Mouse (Mus musculus) layer of hippocampus, adult 9-11 months (tissue): ENCODE measurements at regions not wholly inside any gene's neighbourhood (a gene's known extent, or its start where the extent isn't known, plus 50 kb on each side); places are given as distances from the start of the nearest gene placed in this dataset.

Source experiments
- DNase-seq: peaks from one replicate; pipeline ENCODE4 v3.0.0; 2022

- no peak for DNase-seq
These were observed 340.2 kb upstream of the Cblb start for GRCm38 (mm10) chr16:51690861-51691260.

- DNase-seq = no peak
These were observed 326.0 kb upstream of the Cblb start for GRCm38 (mm10) chr16:51705026-51705425.

DNA sequence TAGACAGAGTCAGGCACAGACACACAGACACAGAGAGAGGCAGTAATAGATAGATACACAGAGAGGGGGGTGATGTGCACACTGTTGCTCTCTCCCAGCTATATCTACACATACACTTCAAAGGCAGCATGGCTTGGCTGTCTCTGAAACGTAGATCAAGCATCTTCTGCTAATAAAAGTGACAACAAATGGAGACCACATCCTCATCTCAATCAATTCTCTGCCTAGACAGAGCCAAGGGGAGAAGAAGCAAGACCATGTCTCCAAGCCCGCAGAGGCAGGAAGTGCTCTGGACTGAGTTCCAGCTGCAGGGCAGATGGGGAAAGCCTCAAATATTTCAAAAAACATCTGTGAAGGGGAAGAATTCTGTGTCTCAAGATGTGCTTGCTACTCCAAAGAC is 312.3 kb upstream of the Cblb start:
- no peak for DNase-seq

GRCm38 (mm10) chr16:51719637-51720036 is 311.4 kb upstream of the Cblb start:
- DNase-seq = no peak

- DNase-seq = no peak
These were observed 308.3 kb upstream of the Cblb start for GRCm38 (mm10) chr16:51722682-51723081.

DNA sequence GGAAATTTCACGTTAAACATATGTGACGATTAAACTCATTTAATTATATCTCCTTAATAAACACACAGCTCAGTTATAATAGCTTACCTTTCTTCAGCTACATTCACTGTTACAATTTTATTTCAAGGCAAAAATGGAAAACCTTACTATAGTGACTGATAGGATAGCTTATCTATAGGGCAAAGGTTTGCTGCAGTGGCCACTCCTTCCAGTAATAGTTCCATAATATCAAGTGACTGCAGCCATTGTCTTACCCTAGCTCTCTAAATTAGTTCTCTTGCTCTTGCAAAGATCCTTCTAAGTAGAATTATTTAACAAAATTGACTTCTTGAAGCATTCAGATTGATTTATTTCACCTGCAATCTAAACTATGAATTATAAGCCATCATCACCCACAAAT is 289.1 kb upstream of the Cblb start:
- no peak for DNase-seq

- DNase-seq = no peak
These were observed 279.1 kb upstream of the Cblb start for GRCm38 (mm10) chr16:51751878-51752277.

DNA sequence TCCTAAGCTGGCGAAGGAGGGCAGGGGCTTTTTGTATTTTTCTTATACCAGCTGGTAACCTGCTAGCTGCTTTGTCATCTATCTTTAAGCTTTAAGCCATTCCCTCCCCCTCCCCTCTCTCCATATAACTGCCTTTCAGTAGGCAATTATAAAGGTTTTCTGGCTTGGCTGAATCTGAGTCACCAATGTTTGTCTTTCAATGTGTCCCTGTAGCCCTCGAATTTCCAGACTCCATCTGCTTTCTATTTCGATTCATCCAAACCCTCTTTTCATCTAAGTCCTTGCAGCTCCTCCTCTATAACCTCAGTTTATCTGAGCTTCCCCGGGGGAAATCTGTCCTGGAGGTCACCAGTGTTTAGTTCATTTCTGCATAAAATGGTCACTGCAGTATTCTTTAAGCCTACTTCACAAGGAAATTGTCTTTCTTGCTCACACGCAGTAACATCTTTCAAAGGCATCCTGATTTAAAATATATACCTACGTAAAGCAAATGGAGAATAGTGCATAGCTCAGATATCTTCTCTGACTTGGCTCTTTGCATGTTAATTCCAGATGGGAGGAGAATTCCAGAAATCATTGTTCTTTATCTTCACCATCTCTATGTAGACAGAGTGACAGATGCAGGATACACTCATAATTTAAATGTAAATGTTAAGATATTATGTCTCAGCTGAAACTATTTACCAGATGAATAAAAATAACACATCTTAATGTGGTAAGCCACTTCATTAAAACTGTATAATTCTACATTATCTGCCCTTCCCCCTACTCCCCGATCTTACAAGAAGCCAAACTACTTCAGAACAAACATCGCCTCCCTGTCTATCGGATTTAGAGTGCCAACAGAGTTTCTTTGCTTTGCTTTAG is 272.4 kb upstream of the Cblb start:
- peak; percentile 12 for DNase-seq

DNA sequence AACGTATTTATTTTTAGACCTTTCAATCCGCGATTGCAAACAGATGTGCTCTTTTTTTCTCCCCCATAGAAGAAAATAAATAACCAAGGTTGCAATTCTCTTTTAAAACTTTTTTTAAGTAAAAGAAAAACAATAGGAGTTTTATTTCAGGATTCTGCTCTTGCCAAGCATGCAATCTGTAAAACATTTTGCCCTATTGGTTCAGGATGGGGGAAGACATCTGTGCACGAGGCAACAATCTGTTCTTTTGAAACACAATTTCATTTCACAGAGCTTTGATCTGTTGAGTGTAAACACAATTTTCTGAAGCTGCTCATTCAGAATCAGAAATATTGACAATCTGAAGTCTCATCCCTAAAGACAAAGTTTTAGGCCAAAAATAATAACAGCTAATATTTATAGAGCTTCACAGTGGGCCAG is 271.8 kb upstream of the Cblb start:
- DNase-seq = peak; percentile 62

GRCm38 (mm10) chr16:51767556-51767955 is 263.5 kb upstream of the Cblb start:
- DNase-seq = no peak

- no peak for DNase-seq
These were observed 252.1 kb upstream of the Cblb start for GRCm38 (mm10) chr16:51778920-51779319.

GRCm38 (mm10) chr16:51795003-51795402 is 236.0 kb upstream of the Cblb start:
- DNase-seq = no peak

DNA sequence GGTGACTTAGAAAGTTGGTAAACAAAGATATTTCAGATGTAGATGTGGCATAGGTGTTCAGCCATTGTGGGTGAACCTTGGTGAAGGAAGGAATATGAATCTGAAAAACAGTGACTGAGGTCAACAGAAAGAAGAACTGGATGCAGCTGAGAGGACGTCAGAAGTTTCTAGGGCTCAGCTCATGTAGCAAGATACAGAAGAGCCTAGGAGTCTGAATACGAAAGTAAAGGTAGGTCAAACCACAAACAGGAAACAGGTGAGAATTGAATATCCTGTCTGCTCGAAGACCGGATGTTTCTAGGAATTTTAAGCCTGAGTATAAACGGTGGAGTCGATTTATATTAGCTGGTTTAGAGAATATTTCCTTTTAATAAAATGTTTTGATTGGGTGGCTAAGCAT is 223.7 kb upstream of the Cblb start:
- no peak for DNase-seq

GRCm38 (mm10) chr16:51809120-51809519 is 221.9 kb upstream of the Cblb start:
- DNase-seq = no peak

DNA sequence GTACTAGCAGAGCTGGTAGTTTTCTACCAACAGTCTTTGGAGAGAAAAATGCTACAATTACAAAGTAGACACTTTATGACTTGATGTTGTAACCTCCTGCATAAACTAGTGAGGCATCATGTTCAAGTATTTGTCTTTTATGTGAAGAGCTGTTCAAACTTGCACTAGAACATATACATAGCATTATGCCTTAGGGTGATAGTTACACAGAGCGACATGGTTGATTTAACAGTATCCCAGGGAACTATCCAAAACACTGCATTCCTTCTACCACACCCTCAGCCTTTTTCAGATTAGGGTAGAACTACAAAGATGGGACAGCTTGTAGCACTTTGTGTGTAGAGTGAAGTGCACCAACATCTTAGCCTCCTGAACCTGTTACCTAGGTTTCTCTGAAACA is 220.0 kb upstream of the Cblb start:
- no peak for DNase-seq

GRCm38 (mm10) chr16:51842770-51843169 is 188.3 kb upstream of the Cblb start:
- no peak for DNase-seq

DNA sequence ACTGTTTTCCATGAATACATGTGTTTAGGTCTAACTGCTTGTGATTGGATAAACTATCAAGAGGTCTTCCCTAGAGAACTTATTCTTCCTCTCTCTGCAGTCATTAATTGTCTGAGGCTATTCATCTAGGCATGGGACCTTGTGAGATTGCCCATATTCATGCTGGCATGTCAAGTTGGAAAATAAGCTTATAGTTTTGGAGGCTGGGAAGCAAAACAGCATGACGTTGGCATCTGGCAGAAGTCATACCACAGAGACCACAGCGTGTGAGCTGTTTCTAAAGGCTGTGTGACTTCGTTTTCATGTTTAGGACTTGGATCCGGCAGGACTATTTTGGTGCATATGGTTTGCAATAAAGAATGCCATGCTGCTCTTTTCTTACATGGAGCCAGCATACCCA is 185.5 kb upstream of the Cblb start:
- DNase-seq = no peak

DNA sequence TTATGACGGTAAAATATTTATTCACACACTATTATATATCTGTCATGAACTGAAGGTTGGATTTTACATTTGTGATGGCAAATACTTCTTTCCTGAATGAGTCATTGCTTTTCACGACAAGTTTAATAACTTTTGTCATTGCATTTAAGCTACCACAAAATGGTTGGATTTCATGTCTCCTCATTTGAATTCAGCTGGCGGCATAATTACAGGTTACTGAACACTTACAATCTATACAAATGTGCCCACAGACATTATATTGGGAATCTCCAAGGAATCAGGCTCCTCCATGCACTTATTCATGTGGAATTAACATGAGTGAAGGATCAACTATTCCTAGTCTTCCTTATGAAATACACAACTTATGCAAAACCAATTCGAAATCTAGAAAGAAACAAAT is 150.3 kb upstream of the Cblb start:
- DNase-seq = no peak

GRCm38 (mm10) chr16:51881127-51881526 is 149.9 kb upstream of the Cblb start:
- no peak for DNase-seq

DNA sequence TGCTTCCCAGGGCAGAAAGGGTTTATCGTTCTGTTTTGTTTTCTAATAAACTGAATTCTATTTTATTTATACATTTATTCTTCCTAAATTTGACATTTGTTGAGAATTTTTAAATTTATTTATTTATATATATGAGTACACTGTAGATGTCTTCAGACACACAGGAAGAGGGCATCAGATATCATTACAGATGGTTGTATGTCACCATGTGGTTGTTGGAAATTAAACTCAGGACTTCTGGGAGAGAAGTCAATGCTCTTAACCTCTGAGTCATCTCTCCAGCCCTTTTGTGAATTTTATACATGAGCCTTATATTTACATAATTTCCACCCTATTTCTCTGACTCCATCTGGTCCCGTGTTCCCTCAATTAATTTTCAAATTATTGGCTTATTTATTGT is 147.2 kb upstream of the Cblb start:
- no peak for DNase-seq

DNA sequence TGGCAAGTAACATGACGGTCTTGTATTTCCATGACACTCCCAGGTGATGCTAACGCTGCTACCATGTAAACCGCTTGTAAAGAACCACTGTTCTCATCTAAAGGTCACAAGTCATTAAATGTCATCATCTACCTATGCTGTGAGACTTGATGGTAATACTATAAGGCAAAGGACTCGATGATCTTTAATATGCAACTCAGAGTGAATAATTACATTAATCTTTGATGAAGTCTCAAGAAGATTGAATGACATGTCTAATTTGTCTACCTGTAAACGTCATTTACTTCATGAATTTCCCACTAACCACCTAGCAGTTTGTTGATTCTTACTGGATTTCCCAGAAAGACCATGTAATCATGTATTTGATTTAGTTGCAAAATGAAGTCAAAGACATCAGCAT is 143.5 kb upstream of the Cblb start:
- no peak for DNase-seq

- DNase-seq = no peak
These were observed 125.4 kb upstream of the Cblb start for GRCm38 (mm10) chr16:51905588-51905987.

GRCm38 (mm10) chr16:51906686-51907085 is 124.3 kb upstream of the Cblb start:
- no peak for DNase-seq

DNA sequence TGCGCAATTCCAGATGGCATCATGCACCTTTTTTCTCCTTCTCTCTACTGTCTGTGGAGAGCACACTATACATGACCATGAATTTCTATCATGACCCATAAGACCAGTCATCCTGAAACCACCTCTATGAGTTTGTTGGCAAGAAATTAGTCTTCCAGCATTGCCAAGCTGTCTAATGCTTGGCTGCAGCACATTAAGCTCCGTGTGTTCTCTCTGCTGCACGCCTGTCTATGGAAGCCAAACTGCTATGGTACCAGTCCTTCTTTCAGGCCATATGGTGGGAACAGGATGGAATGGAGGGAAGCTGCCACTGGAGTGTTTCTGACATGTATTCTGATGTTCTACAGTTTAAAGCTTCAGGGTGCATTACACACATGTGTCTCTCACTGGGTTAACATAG is 121.0 kb upstream of the Cblb start:
- DNase-seq = peak; percentile 58

- DNase-seq = no peak
These were observed 119.8 kb upstream of the Cblb start for GRCm38 (mm10) chr16:51911109-51911765.
